Mouse (Mus musculus) forebrain, embryonic 12.5 days (tissue): ENCODE data around the gene Olfr325. TPM values are rescaled to one million over a fixed set of nuclear protein-coding genes. Genes with fewer than 3 reads are reported as not detected.

ENCODE experiments used
- ATAC-seq: fragments of 200-750 bp; cut with Nextera tagmentation; 2 replicates; pipeline ENCODE4 v1.8.0; 2017; ENCODE audit warnings: moderate TSS enrichment; ENCODE audit not compliant: low FRiP score
- H3K27ac ChIP-seq: fragments of 300-500 bp; sonication (generic); 2 replicates; pipeline ENCODE4 v1.5.1; 2016; ENCODE audit warnings: mild to moderate bottlenecking
- H3K27me3 ChIP-seq: fragments of 300-500 bp; sonication (generic); 2 replicates; pipeline ENCODE4 v1.6.1; 2016; ENCODE audit warnings: mild to moderate bottlenecking
- H3K36me3 ChIP-seq: fragments of 300-500 bp; sonication (generic); replicated peaks from 2 replicates; pipeline ENCODE4 v1.6.1; 2016; ENCODE audit warnings: mild to moderate bottlenecking
- H3K4me1 ChIP-seq: fragments of 300-500 bp; sonication (generic); 2 replicates; pipeline ENCODE4 v1.6.1; 2016
- H3K4me2 ChIP-seq: fragments of 300-500 bp; sonication (generic); 2 replicates; pipeline ENCODE4 v1.6.1; 2016; ENCODE audit warnings: mild to moderate bottlenecking, moderate library complexity
- H3K4me3 ChIP-seq: fragments of 300-500 bp; sonication (generic); replicated peaks from 2 replicates; pipeline ENCODE4 v1.5.1; 2016; ENCODE audit warnings: mild to moderate bottlenecking
- H3K9ac ChIP-seq: fragments of 300-500 bp; sonication (generic); 2 replicates; pipeline ENCODE4 v1.6.1; 2016; ENCODE audit warnings: mild to moderate bottlenecking
- H3K9me3 ChIP-seq: fragments of 300-500 bp; sonication (generic); 2 replicates; pipeline ENCODE4 v1.6.1; 2016
- WGBS: fragments of 180-500 bp; shearing (Covaris S2); methylation state at CpG from one replicate; pipeline ENCODE4 v1.1.7; 2016; 5-methylcytosine and 5-hydroxymethylcytosine counted together
- polyA plus RNA-seq: library from polyadenylated mRNA; unstranded; fragments of >200 nt; fragmentation: Nextera tagmentation; extraction: Ambion mirVana; gene quantifications from 2 replicates; pipeline ENCODE4 v1.2.1, GENCODE M21; 2016

Gene Olfr325
- polyA plus RNA-seq, 1 experiment from 2014 or later = not detected

DNA sequence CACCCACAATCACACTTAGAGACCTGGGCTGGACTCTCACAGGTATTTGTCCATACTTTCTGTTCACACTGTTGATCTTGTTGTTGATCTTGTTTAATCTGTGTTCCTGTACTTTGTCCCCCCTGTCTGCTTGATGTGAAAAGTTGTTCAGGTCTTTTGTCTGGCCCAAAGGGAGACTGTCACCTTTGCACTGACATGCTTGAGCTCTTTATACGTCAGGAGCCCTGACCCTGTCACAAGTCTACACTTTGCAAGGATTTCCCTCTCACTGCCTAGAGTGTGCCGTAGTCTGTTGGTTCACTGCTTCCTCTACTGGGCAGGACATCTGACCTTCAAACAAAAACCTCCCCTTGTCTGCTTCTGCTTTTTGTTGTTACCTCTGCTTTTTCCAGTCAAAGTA, 27.2 kb downstream of the Olfr325 start:
- no peaks in the 10 kb centered on the region for H3K36me3 ChIP-seq
- no peak for ATAC-seq
- no peak overlapping the region for H3K27ac ChIP-seq
- H3K4me1 ChIP-seq = no peaks in the 10 kb centered on the region
- H3K9ac ChIP-seq = no peak overlapping the region
- no peaks in the 10 kb centered on the region for H3K9me3 ChIP-seq
- no peak overlapping the region for H3K4me2 ChIP-seq
- no peak overlapping the region for H3K4me3 ChIP-seq
- no peaks in the 10 kb centered on the region for H3K27me3 ChIP-seq
- WGBS = 85% methylated on average over 2 of the region's 2 CpGs

- no peaks in the 10 kb centered on the region for H3K36me3 ChIP-seq
- H3K4me1 ChIP-seq = no peaks in the 10 kb centered on the region
- H3K27me3 ChIP-seq = no peaks in the 10 kb centered on the region
- 93% methylated on average over 3 of the region's 3 CpGs for WGBS
- no peak overlapping the region for H3K9ac ChIP-seq
- H3K27ac ChIP-seq = no peak overlapping the region
- no peak for ATAC-seq
- no peak overlapping the region for H3K4me3 ChIP-seq
- no peak overlapping the region for H3K4me2 ChIP-seq
- H3K9me3 ChIP-seq = no peaks in the 10 kb centered on the region
These were observed 27.7 kb downstream of the Olfr325 start for GRCm38 (mm10) chr11:58605228-58605627.

DNA sequence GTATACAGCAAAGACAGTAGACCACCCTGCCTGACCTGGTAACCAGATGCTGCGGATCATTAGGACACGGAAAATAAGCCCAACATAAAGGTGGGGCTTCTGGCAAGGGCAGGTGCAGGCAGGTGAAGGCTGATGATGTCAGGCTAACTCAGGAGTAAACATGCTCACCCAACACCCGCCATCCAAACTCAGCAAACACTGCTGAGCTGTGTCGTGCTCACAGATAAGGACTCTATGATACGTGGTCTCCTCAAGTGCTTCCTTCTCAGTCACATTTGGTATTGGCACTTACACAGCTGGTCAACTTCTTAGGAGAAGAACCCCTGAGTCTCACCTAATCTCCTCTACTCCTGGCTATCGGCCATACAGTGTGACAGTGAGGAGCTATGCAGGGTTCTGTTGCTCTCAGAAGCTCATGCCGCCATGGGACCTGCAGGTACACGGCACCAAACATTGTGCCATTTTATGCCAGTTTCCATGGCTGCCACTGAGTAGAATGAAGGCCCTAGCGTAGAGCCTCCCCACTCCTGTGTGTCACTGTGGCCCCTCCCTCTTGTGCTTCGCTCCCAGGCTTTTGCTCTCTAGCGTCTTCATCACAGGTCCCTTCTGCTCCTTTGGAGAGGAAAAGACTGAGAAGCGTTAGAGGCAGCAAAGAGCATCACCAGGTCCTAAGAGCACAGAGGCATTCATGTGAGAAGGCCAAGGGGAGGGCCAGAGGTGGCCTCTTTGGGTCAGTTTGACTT, 28.8 kb downstream of the Olfr325 start:
- no peak overlapping the region for H3K4me2 ChIP-seq
- no peak for ATAC-seq
- no peak overlapping the region for H3K27ac ChIP-seq
- H3K27me3 ChIP-seq = no peaks in the 10 kb centered on the region
- WGBS = 95% methylated on average over 12 of the region's 12 CpGs
- H3K4me3 ChIP-seq = no peak overlapping the region
- H3K36me3 ChIP-seq = no peaks in the 10 kb centered on the region
- H3K9ac ChIP-seq = no peak overlapping the region
- H3K4me1 ChIP-seq = no peaks in the 10 kb centered on the region
- H3K9me3 ChIP-seq = no peaks in the 10 kb centered on the region

- Histone ChIP-seq H3K4me1 (no peaks in the 10 kb centered on the region), H3K27me3 (no peaks in the 10 kb centered on the region), H3K4me2 (no peak overlapping the region), H3K4me3 (no peak overlapping the region), H3K9ac (no peak overlapping the region), H3K27ac (no peak overlapping the region), H3K9me3 (no peaks in the 10 kb centered on the region), H3K36me3 (no peaks in the 10 kb centered on the region)
- no peak for ATAC-seq
- 86% methylated on average over 6 of the region's 6 CpGs for WGBS
These were observed 29.5 kb downstream of the Olfr325 start for GRCm38 (mm10) chr11:58607030-58607429.

- ATAC-seq = no peak
- Histone ChIP-seq H3K4me3 (no peak overlapping the region), H3K36me3 (no peaks in the 10 kb centered on the region), H3K9ac (no peak overlapping the region), H3K27ac (no peak overlapping the region), H3K9me3 (no peaks in the 10 kb centered on the region), H3K4me2 (no peak overlapping the region), H3K4me1 (no peaks in the 10 kb centered on the region), H3K27me3 (0 out of 2 replicates have a peak, but pooled peaks cover 5% of the 10 kb centered on the region)
- WGBS = 85% methylated on average over 3 of the region's 3 CpGs
These were observed 35.8 kb downstream of the Olfr325 start for GRCm38 (mm10) chr11:58613359-58613758.

GRCm38 (mm10) chr11:58614526-58614925, 37.0 kb downstream of the Olfr325 start:
- Histone ChIP-seq H3K9ac (no peak overlapping the region), H3K4me3 (no peak overlapping the region), H3K9me3 (no peaks in the 10 kb centered on the region), H3K36me3 (no peaks in the 10 kb centered on the region), H3K4me1 (no peaks in the 10 kb centered on the region), H3K27ac (no peak overlapping the region), H3K27me3 (0 out of 2 replicates have a peak, but pooled peaks cover 5% of the 10 kb centered on the region), H3K4me2 (no peak overlapping the region)
- no peak for ATAC-seq

DNA sequence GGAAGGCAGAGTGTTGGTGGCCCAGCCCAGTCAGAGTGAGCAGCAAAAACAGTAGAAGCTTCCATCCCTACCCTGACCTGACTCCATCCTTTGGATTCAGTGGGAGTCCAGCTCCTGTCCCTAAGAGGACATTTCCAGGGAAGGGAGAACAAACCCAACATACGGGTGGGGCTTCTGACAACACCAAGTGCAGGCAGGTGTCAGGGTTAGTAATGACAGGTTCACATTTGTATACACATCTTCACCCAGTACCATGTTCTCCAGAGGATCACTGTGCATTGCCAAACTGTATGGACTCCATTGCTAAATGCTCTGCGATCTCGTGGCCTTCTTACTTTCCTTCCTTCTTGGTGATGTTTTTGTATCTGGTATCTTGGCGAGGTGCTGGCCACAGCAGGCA, 38.4 kb downstream of the Olfr325 start, which contains the start of gene 2210407C18Rik:
2210407C18Rik (minus strand) TSS at position 101 of the 400 bp plus-strand sequence.
- no peak within 1 kb of the TSS for H3K4me3 ChIP-seq
- no peak for ATAC-seq
- no peaks in the 10 kb centered on the region for H3K36me3 ChIP-seq
- WGBS = 91% methylated on average over 4 of the region's 4 CpGs
- 0 out of 2 replicates have a peak, but pooled peaks cover 5% of the 10 kb centered on the region for H3K27me3 ChIP-seq
- H3K9ac ChIP-seq = no peak within 1 kb of the TSS
- H3K4me1 ChIP-seq = no peaks in the 10 kb centered on the region
- H3K27ac ChIP-seq = no peak within 1 kb of the TSS
- no peak within 1 kb of the TSS for H3K4me2 ChIP-seq
- no peaks in the 10 kb centered on the region for H3K9me3 ChIP-seq

DNA sequence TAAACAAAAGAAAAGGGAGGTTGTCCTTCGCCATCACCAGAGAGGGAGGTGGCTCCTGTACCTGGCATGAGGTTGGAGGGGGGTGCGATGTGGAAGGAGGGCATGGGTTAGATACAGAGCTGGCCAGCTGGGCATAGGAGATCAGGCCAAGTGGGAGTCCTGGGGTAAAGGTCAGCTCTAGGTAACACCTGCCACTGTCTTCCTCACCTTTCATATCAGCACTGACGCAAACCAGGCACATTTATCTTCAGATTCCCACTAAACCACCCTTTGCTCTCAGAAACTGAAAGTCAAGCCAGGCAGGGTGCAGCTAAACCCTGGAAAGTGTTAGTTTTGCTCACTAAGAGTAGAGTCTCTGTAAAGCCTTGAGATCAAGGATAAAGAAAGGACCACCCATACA, 40.8 kb downstream of the Olfr325 start:
- H3K9me3 ChIP-seq = no peaks in the 10 kb centered on the region
- no peak overlapping the region for H3K9ac ChIP-seq
- H3K4me3 ChIP-seq = no peak overlapping the region
- no peaks in the 10 kb centered on the region for H3K36me3 ChIP-seq
- no peaks in the 10 kb centered on the region for H3K4me1 ChIP-seq
- H3K27me3 ChIP-seq = 0 out of 2 replicates have a peak, but pooled peaks cover 5% of the 10 kb centered on the region
- H3K27ac ChIP-seq = no peak overlapping the region
- ATAC-seq = no peak
- no peak overlapping the region for H3K4me2 ChIP-seq
- WGBS = 71% methylated on average over 3 of the region's 3 CpGs

- 0 out of 2 replicates have a peak, but pooled peaks cover 5% of the 10 kb centered on the region for H3K27me3 ChIP-seq
- 62% methylated on average over 6 of the region's 6 CpGs for WGBS
- no peak overlapping the region for H3K4me3 ChIP-seq
- H3K36me3 ChIP-seq = no peaks in the 10 kb centered on the region
- ATAC-seq = no peak
- no peak overlapping the region for H3K27ac ChIP-seq
- no peak overlapping the region for H3K9ac ChIP-seq
- no peaks in the 10 kb centered on the region for H3K4me1 ChIP-seq
- no peaks in the 10 kb centered on the region for H3K9me3 ChIP-seq
- no peak overlapping the region for H3K4me2 ChIP-seq
These were observed 41.3 kb downstream of the Olfr325 start for GRCm38 (mm10) chr11:58618793-58619192.

DNA sequence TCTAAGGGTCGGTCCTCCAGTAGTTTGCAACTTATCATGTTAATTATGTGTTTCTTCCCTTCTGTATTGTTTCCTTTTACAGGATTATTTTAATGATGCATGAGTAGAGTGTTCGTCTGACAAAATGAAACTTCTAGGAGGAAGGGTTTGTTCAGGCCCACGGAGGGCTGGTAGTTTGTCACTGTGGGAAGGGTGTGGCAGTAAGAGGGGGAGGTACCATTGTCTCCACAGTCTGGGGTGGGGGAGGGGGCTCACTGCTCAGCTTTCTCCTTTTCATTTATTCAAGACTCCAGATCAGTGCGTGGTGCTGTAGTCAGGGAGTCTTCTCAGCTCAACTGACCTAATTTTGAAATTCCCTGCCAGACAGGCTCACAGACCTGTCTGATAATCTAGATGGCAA, 48.6 kb downstream of the Olfr325 start:
- 47% methylated on average over 4 of the region's 4 CpGs for whole genome bisulfite sequencing
- no peaks in the 10 kb centered on the region for H3K9me3 ChIP-seq
- no peaks in the 10 kb centered on the region for H3K27me3 ChIP-seq
- H3K4me1 ChIP-seq = no peaks in the 10 kb centered on the region
- no peak overlapping the region for H3K27ac ChIP-seq
- no peak overlapping the region for H3K4me3 ChIP-seq
- H3K36me3 ChIP-seq = no peaks in the 10 kb centered on the region
- no peak overlapping the region for H3K9ac ChIP-seq
- no peak overlapping the region for H3K4me2 ChIP-seq
- ATAC-seq = no peak

GRCm38 (mm10) chr11:58630401-58630800, 52.9 kb downstream of the Olfr325 start, which contains the start of gene Olfr323:
Gene Olfr323, minus strand, starts transcription at chr11:58630501.
- H3K4me1 ChIP-seq = no peaks in the 10 kb centered on the region
- 85% methylated on average over 5 of the region's 5 CpGs for WGBS
- no peaks in the 10 kb centered on the region for H3K9me3 ChIP-seq
- H3K27ac ChIP-seq = no peak within 1 kb of the TSS
- no peak for ATAC-seq
- no peak within 1 kb of the TSS for H3K4me3 ChIP-seq
- no peak within 1 kb of the TSS for H3K4me2 ChIP-seq
- H3K9ac ChIP-seq = no peak within 1 kb of the TSS
- no peaks in the 10 kb centered on the region for H3K27me3 ChIP-seq
- no peaks in the 10 kb centered on the region for H3K36me3 ChIP-seq
